Comparison of ENCODE assay signal across 22 mouse cellular contexts in genomic region chr7:68824399-68824798, GRCm38 (mm10).
"Had no signal": no experiment of that assay in that cellular context is flagged by ENCODE, and none has a peak within 500 bp of the region (broad histone marks: within the 10 kb centered on the region; RNA-seq: fewer than 3 reads in every experiment).

No protein-coding gene starts in this region.

- DNase-seq: liver, postnatal 0 days; lung, adult 2 months; lung, postnatal 14 days; lung, postnatal 4 days; midbrain, embryonic 14.5 days; retina, postnatal 1 day; right cerebral cortex, adult 18-20 months; right cerebral cortex, postnatal 25 days; thymus, adult 2 months; thymus, postnatal 25 days; thymus, postnatal 4 days had no signal

- H3K27ac ChIP-seq: liver, embryonic 15.5 days; lung, embryonic 15.5 days; midbrain, embryonic 10.5 days; midbrain, embryonic 12.5 days; neural tube, embryonic 13.5 days; neural tube, embryonic 15.5 days; stomach, embryonic 15.5 days; stomach, postnatal 0 days had no signal

- ATAC-seq: liver, postnatal 0 days; lung, postnatal 0 days; midbrain, embryonic 16.5 days had no signal

- H3K4me3 ChIP-seq: liver, embryonic 15.5 days; lung, embryonic 15.5 days; midbrain, embryonic 10.5 days; midbrain, embryonic 12.5 days; myocyte; neural tube, embryonic 13.5 days; neural tube, embryonic 15.5 days; stomach, embryonic 15.5 days had no signal
